Mouse (Mus musculus) lung, postnatal 25 days (tissue): ENCODE data around the gene Hoxd10.

Experiments used
- DNase-seq: peaks from one replicate; pipeline ENCODE4 v3.0.0; 2022; ENCODE audit warnings: low spot score

The Hoxd10 gene

DNA sequence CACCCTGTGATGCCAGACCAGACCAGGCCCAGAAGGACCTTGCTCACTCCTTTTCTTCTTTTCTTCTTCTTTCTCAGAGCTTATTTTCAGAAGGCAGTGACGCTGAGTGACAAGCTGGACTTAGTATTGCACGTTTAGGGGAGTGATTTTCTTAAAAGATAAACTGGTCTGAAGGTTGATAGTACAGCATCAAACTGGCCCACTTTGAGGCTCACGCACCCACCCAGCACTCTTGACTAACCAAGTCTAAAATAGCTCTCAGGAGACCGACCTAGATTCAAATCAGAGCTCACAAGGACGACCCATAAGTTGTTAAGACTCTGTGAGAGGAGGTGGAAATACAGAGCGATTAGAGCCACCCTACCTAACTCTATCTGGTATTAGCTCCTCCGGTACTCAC is 25.3 kb upstream of the Hoxd10 start:
- no peak for DNase-seq

DNA sequence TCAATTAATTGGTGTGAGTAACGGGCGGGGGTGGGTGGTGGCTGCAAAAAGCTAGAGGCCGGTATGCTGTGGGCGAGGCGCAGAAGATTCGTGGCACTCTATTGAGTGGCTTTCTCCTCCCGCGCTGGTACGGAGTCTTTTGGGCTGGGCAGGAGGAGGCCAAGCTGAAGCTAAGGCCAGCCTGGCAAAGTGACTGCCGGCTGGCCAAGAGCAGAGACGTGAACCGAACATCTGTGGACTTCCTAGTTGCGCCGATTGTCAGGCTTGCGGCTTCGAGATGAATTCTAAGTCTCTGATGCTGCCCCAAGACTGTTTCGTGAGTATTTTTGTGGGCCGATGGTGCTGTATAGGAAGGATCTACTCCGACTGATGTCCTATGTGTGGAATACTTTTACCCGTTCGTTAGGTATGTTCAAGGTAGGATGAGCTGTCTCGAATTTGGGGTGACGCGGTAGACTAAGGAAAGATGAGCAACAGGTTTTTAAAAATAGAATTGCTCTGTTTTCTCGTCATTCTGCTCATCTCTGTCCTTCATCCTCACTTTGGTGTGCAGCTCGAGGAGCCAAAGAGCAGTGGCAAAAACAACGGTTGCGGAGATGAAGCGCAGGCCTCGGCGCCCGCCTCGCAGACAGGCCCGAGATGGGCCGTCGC is 24.4 kb upstream of the Hoxd10 start:
- no peak for DNase-seq

DNA sequence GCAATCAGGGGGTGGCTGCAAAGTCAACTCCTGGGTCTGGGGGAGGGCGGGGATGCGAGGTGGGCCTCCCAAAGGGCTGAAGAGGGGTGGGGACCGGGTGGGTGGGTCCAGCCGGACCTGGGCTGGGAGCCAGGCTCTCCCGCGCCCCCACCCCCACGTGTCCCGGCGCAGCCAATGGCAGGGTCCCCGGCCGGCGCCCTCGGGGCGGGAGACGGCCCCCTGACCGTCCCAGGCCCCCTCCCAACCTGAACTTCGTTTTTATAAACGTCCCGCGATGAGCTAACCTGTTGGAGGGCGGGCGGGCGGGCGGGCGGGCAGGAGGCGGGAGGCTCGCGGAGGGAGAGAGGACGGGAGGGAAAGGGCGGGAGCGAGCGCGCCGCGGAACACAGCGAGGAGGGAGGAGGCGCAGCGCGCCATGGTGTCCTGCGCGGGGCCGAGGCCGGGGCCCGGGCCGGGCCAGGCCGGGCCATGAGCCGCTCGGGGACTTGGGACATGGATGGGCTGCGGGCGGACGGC is 23.8 kb upstream of the Hoxd10 start, which contains the start of gene Hoxd13:
TSS of gene Hoxd13 (plus strand) at position 469 of the 516 bp plus-strand sequence.
- DNase-seq = no peak

DNA sequence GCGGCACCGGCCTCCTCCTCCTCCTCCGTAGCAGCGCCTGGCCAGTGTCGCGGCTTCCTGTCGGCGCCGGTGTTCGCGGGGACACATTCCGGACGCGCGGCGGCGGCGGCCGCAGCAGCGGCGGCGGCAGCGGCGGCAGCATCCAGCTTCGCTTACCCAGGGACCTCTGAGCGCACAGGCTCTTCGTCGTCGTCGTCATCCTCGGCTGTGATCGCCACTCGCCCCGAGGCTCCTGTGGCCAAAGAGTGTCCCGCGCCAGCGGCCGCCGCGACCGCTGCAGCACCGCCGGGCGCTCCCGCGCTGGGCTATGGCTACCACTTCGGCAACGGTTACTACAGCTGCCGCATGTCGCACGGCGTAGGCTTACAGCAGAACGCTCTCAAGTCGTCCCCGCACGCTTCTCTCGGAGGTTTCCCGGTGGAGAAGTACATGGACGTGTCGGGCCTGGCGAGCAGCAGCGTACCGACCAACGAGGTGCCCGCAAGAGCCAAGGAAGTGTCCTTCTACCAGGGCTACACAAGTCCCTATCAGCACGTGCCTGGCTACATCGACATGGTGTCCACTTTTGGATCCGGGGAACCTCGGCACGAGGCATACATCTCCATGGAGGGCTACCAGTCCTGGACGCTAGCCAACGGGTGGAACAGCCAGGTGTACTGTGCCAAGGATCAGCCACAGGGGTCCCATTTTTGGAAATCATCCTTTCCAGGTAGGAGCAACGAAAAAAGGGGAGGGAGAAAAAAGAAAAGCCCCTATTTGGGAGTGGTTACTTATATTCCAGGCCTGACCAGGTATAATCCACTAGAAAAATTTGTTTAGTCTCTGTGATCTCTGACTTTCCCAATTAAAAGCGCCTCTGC is 23.1 kb upstream of the Hoxd10 start:
- no peak for DNase-seq

DNA sequence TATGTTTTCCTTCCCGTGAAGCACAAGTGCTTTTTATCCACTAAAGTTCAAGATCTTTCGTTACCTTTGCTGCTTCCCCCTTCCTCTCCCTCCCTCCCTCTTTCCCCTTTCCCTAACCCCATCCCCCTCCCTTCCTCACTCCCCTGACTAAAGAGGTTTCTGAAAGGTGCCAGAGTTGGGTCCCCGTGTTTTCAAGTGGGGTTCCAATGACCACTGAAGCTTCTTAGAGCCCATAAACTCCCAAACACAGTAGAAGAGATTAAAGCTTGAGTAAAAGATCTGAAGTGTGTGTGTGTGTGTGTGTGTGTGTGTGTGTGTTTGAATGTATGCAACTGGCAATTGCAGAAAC is 22.5 kb upstream of the Hoxd10 start:
- DNase-seq = no peak

DNA sequence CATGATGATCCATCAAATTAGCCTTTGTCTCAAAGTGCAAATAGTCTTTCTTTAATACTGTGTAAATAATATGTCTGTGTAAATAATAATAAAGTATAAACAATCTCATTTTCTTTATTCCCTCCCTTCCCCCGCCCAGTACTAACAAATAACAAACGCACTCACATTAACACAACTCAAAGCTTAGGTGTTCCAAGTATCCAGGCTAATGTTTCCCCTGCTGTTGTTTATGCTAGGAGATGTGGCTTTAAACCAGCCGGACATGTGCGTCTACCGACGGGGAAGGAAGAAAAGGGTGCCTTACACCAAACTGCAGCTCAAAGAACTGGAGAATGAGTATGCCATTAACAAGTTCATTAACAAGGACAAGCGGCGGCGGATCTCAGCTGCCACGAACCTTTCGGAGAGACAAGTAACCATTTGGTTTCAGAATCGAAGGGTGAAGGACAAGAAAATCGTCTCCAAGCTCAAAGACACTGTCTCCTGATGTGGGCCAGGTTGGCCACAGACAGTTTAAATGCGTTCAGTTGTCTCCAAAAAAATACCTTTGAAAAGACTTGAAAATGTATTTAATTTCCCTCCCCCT is 22.0 kb upstream of the Hoxd10 start:
- DNase-seq = no peak

DNA sequence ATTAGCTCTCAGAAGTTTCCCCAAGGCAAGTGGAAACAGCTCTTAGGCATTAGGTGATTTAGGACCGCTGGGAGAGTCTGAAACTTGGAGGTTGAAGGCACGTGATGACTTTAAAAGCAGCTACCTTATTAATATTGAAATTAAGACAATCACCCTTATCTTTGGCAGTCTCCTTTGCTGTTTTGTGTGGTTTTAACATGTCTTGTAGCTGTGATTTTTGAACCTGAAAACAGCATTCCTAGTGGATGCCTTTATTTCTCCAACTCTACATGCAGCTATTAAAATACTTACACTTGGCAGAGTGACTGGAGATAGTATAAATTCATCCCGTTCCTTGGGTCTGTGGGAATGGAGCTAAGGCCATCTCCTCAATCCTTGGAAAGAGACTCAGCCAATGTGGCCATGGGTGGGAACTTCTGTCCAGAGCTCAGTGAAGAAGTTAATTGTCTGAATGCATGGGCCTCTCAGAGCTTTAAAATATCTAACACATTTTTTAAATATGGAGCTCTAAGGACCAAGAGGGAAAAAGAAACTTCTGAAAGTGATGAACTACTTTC is 21.0 kb upstream of the Hoxd10 start:
- DNase-seq = no peak

DNA sequence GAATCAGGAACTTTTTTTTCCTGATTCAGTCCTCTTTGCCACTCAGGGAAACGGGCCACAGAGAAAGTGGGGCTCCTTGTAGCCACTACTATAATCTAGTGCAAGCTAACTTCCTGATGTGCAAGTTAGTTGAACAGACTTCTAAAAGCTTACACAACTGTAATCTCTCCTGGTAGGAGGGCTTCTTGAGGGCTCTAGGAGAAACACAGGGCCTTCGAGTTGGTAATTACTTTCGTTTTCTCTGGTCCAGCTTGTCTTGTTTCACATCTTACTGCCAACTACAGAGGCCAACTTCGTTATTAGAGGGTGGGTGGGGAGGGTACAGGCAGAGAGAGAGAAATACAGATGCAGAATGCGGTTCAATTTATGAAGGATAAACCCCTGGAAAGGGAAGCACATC is 19.9 kb upstream of the Hoxd10 start:
- no peak for DNase-seq

DNA sequence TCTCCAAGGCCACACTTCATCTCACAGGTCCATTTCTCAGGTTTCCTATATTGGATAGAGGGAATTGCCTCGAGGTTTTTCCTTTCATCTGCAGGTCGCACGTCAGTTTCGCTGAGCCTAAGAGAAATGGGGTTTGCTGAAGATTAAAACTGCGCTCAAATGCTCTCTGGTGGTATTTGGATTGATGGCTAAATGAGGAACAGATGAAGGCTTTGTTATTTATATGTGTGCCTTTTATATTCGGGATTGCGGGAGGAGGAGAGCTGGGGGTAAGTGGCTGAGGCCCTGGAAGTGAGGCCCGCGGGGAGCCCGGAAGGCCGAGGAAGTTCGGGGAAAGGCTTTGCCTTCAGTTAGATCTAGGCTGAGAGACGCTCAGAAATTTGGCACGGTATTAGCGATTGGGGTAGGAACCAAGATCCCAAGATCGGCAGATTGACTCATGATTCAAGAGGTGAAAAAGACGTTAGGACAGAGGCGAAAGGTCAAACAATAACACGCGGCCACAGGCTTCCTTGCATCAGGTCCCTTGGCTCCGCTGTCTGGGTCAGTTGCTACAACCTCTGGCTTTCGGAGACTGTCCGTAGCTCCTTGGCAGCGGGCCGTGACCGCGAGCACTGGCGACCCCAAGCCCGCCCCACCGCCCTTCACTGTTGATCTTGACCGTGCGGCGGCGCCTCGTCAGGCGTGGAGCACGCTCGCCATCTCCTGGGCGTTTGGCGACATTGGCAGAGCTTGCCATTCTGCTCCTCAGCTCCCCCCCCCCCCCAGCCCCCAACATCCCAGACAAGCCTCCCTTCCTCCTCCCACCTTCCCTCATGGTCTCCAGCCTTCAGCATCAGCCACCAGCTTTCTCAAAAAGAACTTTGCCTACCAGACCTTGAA is 19.0 kb upstream of the Hoxd10 start:
- DNase-seq = peak; percentile 23

DNA sequence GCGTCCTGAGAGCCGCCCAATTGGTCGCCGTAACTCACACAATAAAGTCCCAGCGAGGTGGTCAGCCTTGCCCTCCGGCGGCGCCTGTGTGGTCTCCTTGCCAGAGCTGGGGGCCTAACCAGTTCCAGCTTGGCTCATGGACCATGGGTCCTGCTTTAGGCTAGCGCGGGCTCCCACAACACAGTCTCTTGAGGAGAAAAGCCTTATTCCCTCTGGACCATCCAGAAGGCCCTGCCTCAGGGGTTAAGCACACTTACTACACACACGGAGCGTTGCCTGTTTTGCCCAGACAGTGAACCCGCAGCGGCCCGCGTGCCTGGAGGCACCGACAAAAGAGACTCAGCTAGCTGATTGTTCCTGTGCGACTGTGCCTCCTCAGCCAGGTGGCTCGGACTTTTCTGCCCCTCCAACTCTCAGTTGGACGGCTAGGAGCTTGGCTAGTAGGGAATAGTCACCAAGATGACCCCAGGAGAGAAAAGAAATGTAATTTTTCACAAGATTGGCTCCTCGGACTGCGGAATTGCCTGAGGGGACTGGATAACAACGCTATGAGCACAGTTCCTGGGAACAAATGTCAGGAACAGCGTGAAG is 17.8 kb upstream of the Hoxd10 start:
- no peak for DNase-seq

DNA sequence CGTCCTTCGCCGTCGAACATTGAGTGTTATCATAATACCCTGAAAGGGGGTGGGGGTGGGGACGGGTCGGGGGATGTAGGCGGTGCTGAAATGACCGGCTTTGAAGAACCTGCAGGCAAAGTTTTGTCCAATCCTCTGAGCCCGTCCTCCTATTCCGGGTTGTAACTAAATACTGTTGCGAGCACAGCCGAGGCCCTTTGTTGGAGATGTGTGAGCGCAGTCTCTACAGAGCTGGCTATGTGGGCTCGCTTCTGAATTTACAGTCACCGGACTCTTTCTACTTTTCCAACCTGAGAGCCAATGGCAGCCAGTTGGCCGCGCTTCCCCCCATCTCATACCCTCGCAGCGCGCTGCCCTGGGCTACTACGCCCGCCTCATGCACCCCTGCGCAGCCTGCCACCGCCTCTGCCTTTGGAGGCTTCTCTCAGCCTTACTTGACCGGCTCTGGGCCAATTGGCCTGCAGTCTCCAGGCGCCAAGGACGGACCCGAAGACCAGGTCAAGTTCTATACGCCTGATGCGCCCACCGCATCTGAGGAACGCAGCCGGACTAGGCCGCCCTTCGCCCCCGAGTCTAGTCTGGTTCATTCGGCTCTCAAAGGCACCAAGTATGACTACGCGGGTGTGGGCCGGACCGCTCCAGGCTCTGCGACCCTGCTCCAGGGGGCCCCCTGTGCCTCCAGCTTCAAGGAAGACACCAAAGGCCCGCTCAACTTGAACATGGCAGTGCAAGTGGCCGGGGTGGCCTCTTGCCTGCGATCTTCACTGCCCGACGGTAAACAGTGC is 16.7 kb upstream of the Hoxd10 start, which contains the start of gene Hoxd12:
TSS of gene Hoxd12 (plus strand) at position 133 of the 785 bp plus-strand sequence.
- no peak for DNase-seq

DNA sequence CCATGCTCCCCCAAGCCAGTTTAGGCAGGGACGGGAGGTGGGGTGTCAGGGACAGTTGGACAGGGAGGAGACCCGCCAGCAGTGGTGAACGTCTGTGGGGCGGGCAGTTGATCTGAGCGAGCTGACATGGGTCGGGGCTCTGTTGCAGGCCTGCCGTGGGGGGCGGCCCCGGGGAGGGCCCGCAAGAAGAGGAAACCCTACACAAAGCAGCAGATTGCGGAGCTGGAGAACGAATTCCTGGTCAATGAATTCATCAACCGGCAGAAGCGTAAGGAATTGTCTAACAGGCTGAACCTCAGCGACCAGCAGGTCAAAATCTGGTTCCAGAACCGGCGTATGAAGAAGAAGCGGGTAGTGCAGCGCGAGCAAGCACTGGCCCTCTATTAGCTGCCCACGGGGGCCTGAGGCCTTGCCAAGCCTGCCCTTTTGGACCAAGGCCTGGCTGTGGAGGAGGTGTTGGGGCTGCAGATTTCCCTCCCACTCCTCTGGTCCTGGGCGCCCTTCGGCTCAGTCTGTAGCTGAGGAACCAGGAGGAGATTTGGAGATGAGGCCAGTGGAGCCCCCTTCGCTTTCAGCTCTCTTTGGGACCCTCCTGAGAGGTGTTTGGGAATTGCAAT is 15.9 kb upstream of the Hoxd10 start:
- DNase-seq = no peak

DNA sequence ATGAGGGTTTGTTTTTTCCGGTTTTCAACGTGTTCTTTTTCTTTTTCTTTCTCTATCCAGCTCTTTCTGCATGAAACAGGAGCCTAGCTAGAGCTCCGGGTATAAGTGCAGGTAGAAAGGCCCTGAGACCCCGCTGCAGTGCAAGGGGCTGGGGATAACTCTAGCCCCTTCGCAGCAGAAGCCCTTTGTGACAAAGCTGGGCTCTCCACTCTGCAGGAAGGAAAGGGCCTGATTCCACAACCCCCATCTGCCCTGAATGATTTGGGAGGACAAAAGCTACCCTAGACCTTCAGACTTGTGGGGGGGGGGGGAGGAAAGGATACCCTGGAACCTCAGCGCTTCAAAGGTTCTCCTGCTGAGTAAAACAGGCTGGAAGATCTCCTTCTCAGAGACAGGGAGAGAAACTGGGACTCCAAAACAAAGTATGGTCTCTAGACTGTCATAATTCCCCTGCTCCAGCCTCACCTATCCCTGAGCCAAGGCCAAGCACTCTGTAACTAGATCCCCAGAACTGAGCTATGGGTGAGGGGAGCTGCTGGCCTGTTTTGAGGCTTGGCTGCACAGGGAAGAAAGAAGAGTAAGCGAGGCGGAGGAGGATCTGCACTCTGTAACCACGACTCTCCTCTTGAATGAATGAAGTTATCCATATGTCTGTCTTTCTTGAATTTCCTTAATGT is 15.2 kb upstream of the Hoxd10 start:
- DNase-seq = no peak

DNA sequence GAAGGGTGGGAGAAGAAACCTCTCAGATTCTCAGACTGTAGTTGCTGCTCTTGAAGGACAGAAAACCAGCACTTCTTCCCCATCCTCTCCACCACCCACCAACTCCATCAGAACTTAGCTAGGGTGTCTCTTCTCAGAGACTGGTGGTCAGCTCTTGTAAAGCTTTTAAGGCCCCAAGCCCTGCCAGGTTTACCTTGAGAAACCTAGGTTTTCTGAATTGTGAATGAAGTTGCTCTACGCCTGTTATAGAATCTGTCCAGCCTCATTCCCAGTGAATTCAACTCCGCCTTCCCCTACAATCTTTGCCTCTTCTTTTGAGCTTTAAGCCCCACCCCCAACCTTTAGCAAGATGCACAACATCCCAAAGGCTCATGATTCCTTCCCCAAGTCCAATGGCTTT is 14.6 kb upstream of the Hoxd10 start:
- DNase-seq = no peak

DNA sequence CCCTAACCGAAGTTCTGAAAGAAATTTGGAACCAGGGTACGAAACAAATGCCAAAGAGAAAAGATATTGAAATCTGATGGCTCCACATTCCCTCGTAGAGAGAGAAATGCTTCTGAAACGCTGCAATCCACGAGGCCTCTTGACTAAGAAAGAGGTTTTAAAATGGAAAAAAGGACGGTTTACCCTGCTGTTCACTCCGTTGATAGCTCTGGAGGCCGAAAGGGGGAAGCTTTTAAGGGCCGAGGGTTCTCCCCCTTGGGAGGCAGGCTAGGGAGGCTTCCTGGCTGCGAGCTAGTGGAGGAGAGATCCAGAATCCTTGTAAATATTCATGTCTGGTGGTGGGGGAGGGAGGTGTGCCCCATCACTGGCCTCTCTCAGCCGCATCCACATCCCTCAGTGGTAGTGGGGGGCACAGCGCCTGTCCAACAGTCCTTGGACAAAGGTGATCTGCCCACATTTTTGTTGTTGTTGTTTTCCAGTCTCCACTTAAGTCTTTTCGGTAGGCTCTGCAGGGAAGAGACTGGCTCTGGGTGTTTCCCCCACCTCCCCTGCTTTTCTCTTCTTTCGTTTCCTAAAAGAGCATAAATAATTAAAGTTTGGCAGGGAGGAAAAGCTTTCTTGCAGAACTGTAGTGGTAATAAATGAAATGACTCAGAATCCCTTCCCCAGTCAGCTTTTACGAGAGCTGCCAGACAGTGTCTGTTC is 12.7 kb upstream of the Hoxd10 start, which contains the start of gene Hoxd11:
TSS of gene Hoxd11 (plus strand) at position 667 of the 705 bp plus-strand sequence.
- no peak for DNase-seq

DNA sequence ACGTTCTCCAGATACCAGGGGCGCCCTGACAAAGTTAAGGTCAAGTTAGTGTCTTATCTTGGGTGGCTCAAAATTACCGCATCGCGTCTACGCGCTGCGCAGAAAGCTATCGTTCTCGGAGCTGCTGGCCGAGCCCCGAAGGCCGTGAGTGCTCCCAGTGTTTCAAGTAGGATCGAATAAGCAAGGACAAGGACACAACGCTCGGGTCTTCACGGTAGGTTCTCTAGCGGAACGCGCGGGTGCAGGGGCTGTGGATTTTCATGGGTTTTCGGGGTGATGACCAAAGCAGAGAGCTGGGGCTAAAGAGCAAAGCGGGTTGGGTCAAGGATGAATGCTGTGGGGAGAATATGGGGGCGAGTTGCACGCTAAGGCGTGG is 12.1 kb upstream of the Hoxd10 start:
- DNase-seq = no peak

DNA sequence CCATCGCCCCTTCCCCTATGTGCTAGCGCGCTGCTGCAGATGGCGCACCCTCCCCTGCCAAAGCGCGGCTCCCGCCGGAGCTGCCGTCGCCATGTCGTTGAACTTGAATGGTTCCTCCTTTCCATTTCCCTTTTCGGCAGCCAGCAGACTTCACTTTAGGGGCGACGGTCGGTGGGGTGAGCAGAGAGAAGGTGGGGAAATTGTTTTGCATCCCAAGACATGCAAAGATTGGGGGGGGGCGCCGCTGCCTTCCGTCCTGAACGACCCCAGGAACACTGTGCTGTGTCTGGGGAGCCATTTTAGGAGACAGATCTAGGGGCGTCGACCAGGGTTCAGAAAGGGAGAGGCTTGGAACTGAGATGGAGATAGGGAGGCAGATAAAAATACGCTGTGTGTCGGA is 11.7 kb upstream of the Hoxd10 start:
- DNase-seq = no peak

DNA sequence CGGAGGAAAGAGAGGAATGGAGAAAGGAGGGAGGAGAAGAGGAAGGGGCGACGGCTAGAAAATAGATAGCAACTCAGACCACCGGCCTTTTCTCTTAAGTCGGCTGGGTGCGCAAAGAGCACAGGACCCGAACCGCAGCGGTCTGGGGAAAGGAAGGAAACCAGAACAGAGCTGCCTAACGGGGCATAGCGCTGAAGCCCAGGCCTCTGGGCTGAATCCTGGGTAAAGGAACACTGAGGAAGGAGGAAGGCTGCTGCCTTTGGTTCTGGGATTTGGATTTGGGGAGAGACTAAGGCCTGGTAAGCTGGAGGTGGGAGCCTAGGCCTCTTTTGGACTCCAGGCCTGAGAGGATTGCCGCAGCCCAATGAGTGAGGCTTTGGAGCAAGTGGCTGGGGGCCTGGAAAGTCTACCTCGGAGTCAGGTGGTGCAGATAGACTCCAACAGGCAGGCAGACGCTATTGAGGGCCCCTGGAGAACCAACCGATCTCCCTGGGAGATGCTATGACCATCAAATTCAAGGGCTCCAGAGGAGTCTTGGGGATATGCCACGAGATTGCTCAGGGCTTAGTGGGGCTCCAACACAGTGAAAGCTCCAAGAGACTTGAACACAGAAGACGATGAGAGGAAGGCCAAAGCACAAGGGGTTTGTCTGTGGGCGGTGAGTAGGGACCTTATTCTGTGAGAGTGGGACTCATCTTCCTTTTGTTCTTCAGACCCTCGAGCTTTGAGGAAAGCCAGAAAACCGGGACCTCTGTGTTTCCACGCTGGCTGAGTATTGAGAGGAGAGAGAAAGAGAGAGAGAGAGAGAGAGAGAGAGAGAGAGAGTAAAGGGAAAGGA is 10.9 kb upstream of the Hoxd10 start:
- no peak for DNase-seq
